Mouse (Mus musculus): ENCODE measurements at regions not wholly inside any gene's neighbourhood (a gene's known extent, or its start where the extent isn't known, plus 50 kb on each side); places are given as distances from the start of the nearest gene placed in this dataset.

- in situ Hi-C loops (cut with MboI; ENCODE audit: low pct_ligation_motif_present, low pct_unique_long_range_greater_than_20kb, low sequenced_read_pairs) (no loop called here), dilution Hi-C loops (cut with MboI; ENCODE audit: extremely low pct_ligation_motif_present, extremely low pct_unique_long_range_greater_than_20kb, low sequenced_read_pairs) (no loop called here)
- no peak for TF ChIP-seq PAX5 (IDR thresholded peaks at IDR 0.05; ENCODE audit: low read length)
- no peak for TF ChIP-seq ZNF384 (IDR thresholded peaks at IDR 0.05; ENCODE audit: low read depth, low read length)
- no peak for TF ChIP-seq CTCF (conservative IDR thresholded peaks at IDR 0.05 in 1 of 2, IDR thresholded peaks at IDR 0.05 in 1 of 2; ENCODE audit: low read depth in 2 of 2, low read length in 2 of 2)
- TF ChIP-seq ELF1 (IDR thresholded peaks at IDR 0.05; ENCODE audit: low read depth, low read length), result no peak
- no peak for TF ChIP-seq TCF12 (IDR thresholded peaks at IDR 0.05; ENCODE audit: low read depth, low read length)
- TF ChIP-seq JUND (conservative IDR thresholded peaks at IDR 0.05; ENCODE audit: low read depth, low read length), result no peak
- Histone ChIP-seq H3K27ac (ENCODE audit: insufficient read depth, low read depth) (no peak overlapping the region), H3K4me1 (ENCODE audit: control insufficient read depth in 1 of 2, insufficient read depth in 2 of 2) (no peaks in the 10 kb centered on the region), H3K79me2 (replicated peaks; ENCODE audit: control insufficient read depth, extremely low read depth, insufficient read depth, poor library complexity, severe bottlenecking) (no peaks in the 10 kb centered on the region), H3K4me3 (replicated peaks in 1 of 3; ENCODE audit: low read depth in 2 of 3, low read length in 2 of 3, poor library complexity in 1 of 3) (no peak overlapping the region), H3K9ac (ENCODE audit: insufficient read depth, low read depth) (no peak overlapping the region), H3K9me3 (replicated peaks; ENCODE audit: low read length) (no peaks in the 10 kb centered on the region), H3K27me3 (replicated peaks) (no peaks in the 10 kb centered on the region), H3K36me3 (replicated peaks in 1 of 2; ENCODE audit: control insufficient read depth in 1 of 2, insufficient read depth in 1 of 2, low read length in 1 of 2) (no peaks in the 10 kb centered on the region), H3K4me2 (ENCODE audit: insufficient read depth, low read depth, poor library complexity, severe bottlenecking) (no peak overlapping the region)
- no peak for DNase-seq (ENCODE audit: extremely low read depth)
Observed at GRCm38 (mm10) chr6:51697754-51698153, 174.1 kb downstream of the Snx10 start.

- DNase-seq (ENCODE audit: extremely low read depth), result no peak
- no peak for TF ChIP-seq EP300 (IDR thresholded peaks at IDR 0.05; ENCODE audit: low read length)
- TF ChIP-seq PAX5 (IDR thresholded peaks at IDR 0.05; ENCODE audit: low read length), result no peak
- no peak for TF ChIP-seq TBP (conservative IDR thresholded peaks at IDR 0.05; ENCODE audit: low read depth, low read length)
- TF ChIP-seq MEF2A (IDR thresholded peaks at IDR 0.05; ENCODE audit: borderline replicate concordance, low read depth, low read length), result no peak
- no peak for TF ChIP-seq ZKSCAN1 (IDR thresholded peaks at IDR 0.05; ENCODE audit: borderline replicate concordance, low read depth, low read length)
- TF ChIP-seq ZC3H11A (IDR thresholded peaks at IDR 0.05; ENCODE audit: low read depth, low read length), result no peak
- TF ChIP-seq RAD21 (IDR thresholded peaks at IDR 0.05; ENCODE audit: low read depth, low read length), result no peak
- no peak for TF ChIP-seq POLR2AphosphoS2 (IDR thresholded peaks at IDR 0.05; ENCODE audit: low read depth, low read length)
- TF ChIP-seq JUND (conservative IDR thresholded peaks at IDR 0.05; ENCODE audit: low read depth, low read length), result no peak
- TF ChIP-seq IRF4 (IDR thresholded peaks at IDR 0.05; ENCODE audit: low read depth, low read length), result no peak
- no peak for TF ChIP-seq ZMIZ1 (IDR thresholded peaks at IDR 0.05; ENCODE audit: low read depth, low read length)
- TF ChIP-seq RCOR1 (conservative IDR thresholded peaks at IDR 0.05; ENCODE audit: low read depth, low read length), result no peak
- no peak for TF ChIP-seq SMC3 (IDR thresholded peaks at IDR 0.05; ENCODE audit: low read depth, low read length)
- no peak for TF ChIP-seq MAFK (IDR thresholded peaks at IDR 0.05; ENCODE audit: insufficient replicate concordance, low read length)
- TF ChIP-seq POLR2A (IDR thresholded peaks at IDR 0.05; ENCODE audit: low read depth, low read length), result no peak
- TF ChIP-seq BHLHE40 (IDR thresholded peaks at IDR 0.05; ENCODE audit: low read depth, low read length), result no peak
- no peak for TF ChIP-seq CHD1 (IDR thresholded peaks at IDR 0.05; ENCODE audit: low read depth, low read length)
- TF ChIP-seq USF2 (conservative IDR thresholded peaks at IDR 0.05; ENCODE audit: low read depth, low read length), result no peak
- no peak for TF ChIP-seq ELF1 (IDR thresholded peaks at IDR 0.05; ENCODE audit: low read depth, low read length)
- TF ChIP-seq CTCF (conservative IDR thresholded peaks at IDR 0.05 in 1 of 2, IDR thresholded peaks at IDR 0.05 in 1 of 2; ENCODE audit: low read depth in 2 of 2, low read length in 2 of 2), result no peak
- Histone ChIP-seq H3K36me3 (replicated peaks in 1 of 2; ENCODE audit: control insufficient read depth in 1 of 2, insufficient read depth in 1 of 2, low read length in 1 of 2) (no peaks in the 10 kb centered on the region), H3K4me2 (ENCODE audit: insufficient read depth, low read depth, poor library complexity, severe bottlenecking) (no peak overlapping the region), H3K27ac (ENCODE audit: insufficient read depth, low read depth) (no peak overlapping the region), H3K27me3 (replicated peaks) (no peaks in the 10 kb centered on the region), H3K9me3 (replicated peaks; ENCODE audit: low read length) (no peaks in the 10 kb centered on the region), H3K4me3 (replicated peaks in 1 of 3; ENCODE audit: low read depth in 2 of 3, low read length in 2 of 3, poor library complexity in 1 of 3) (no peak overlapping the region), H3K9ac (ENCODE audit: insufficient read depth, low read depth) (no peak overlapping the region), H3K4me1 (ENCODE audit: control insufficient read depth in 1 of 2, insufficient read depth in 2 of 2) (no peaks in the 10 kb centered on the region), H3K79me2 (replicated peaks; ENCODE audit: control insufficient read depth, extremely low read depth, insufficient read depth, poor library complexity, severe bottlenecking) (no peaks in the 10 kb centered on the region)
- in situ Hi-C loops (cut with MboI; ENCODE audit: low pct_ligation_motif_present, low pct_unique_long_range_greater_than_20kb, low sequenced_read_pairs), result no loop called here
- dilution Hi-C loops (cut with MboI; ENCODE audit: extremely low pct_ligation_motif_present, extremely low pct_unique_long_range_greater_than_20kb, low sequenced_read_pairs), result no loop called here
Observed at GRCm38 (mm10) chr6:51698244-51698643, 174.5 kb downstream of the Snx10 start.
